Mouse (Mus musculus): ENCODE measurements at regions not wholly inside any gene's neighbourhood (a gene's known extent, or its start where the extent isn't known, plus 50 kb on each side); places are given as distances from the start of the nearest gene placed in this dataset.

GRCm38 (mm10) chr1:35836552-35836951, 231.6 kb upstream of the Hs6st1 start:
- no peak for TF ChIP-seq GATA1 (IDR thresholded peaks at IDR 0.05; ENCODE audit: borderline replicate concordance, low read length)
- TF ChIP-seq FLI1 (IDR thresholded peaks at IDR 0.05; ENCODE audit: low read length), result no peak

Data from megakaryocyte, embryonic 14.5 days (primary cell).